Mouse (Mus musculus): ENCODE results near the gene Tas1r2. TPM values are rescaled to one million over a fixed set of nuclear protein-coding genes. Genes with fewer than 3 reads are reported as not detected.

The Tas1r2 gene
- total RNA-seq, 2 experiments from 2014 or later, result not detected

DNA sequence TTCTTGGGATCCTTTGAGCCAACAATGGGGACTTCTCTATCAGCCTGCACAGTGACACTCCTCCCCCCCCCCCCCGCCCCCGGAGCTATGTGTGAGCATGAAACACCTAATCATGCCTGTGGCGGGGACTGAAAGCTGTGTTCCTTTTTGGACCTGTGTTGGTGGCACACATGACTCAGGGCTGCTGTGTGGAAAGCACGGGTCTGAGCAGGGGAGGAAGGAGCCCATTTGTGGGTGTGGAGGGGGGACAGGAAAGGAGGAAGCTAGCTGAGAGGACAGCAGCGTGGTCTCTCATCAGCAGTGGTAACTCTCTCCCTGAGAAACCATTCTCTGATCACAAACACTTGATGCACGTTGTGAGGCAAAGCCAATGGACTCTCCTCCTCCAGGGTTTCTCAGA lies 12.6 kb upstream of the Tas1r2 start:
- Histone ChIP-seq H3K4me3 (no peak overlapping the region), H3K27ac (no peak overlapping the region)
- TF ChIP-seq CTCF (IDR thresholded peaks at IDR 0.05), result no peak
- no peak for DNase-seq (ENCODE audit: extremely low spot score in 1 of 2, low spot score in 2 of 2)
- intact Hi-C loops (cut with DNase I), result no loop called here

DNA sequence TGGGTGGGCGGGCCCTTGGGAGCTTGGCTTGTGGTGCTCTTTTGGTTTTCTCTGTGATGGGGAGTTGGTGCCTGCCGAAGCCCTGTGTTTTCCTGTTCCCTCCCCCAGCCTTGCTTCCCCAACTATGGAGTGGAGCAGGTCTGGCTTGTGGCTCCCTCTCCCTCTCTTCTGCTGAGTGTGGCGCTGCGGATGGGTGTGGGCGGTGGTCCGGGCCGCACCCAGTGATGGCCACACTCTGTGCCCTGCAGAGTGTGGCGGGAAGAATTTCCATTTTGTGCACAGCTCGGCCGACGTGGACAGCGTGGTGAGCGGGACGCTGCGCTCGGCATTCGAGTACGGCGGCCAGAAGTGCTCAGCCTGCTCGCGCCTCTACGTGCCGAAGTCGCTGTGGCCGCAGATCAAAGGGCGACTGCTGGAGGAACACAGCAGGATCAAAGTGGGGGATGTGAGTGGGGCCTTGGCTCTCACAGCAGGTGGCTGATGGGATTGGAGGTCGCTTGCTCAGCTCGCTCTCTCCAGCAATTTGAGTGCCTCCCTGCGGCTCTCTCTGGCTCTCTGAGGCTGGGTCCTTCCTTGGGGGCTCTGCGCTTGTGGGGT lies 11.4 kb upstream of the Tas1r2 start:
- H3K4me3 ChIP-seq, result peak overlapping the region; percentile 24
- intact Hi-C loops (cut with DNase I), result no loop called here
- no peak for TF ChIP-seq CTCF (IDR thresholded peaks at IDR 0.05)
- DNase-seq (ENCODE audit: extremely low spot score in 1 of 2, low spot score in 2 of 2), result no peak
- peak overlapping the region; percentile 34; the same call in 1 of the 2 replicates for H3K27ac ChIP-seq

DNA sequence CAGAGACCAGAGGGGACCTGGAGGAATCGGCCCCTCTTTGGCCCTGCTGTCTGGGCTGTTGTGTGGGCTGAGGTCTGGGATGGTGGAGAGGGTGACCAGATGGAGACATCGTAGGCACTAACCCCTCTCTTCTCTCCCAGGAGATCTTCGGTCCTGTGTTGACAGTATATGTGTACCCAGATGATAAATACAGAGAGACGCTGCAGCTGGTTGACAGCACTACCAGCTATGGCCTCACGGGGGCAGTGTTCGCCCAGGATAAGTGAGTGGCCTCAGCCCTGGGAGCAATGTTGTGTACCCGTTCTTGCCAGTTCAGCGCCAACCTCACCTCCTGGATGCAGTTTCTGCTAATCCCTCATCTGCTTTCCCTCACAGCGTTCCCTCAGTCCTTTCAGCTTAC lies 9.4 kb upstream of the Tas1r2 start:
- TF ChIP-seq CTCF (IDR thresholded peaks at IDR 0.05), result peak; percentile 96
- peak; percentile 70 to 89 for DNase-seq (ENCODE audit: extremely low spot score in 1 of 2, low spot score in 2 of 2)
- Histone ChIP-seq H3K27ac (no peak overlapping the region), H3K4me3 (no peak overlapping the region)
- intact Hi-C loops (cut with DNase I), result loop anchor here (1.0 to 2.0 kb wide), 2 partner anchors 27 to 214 kb away; no protein-coding TSS in a partner anchor

DNA sequence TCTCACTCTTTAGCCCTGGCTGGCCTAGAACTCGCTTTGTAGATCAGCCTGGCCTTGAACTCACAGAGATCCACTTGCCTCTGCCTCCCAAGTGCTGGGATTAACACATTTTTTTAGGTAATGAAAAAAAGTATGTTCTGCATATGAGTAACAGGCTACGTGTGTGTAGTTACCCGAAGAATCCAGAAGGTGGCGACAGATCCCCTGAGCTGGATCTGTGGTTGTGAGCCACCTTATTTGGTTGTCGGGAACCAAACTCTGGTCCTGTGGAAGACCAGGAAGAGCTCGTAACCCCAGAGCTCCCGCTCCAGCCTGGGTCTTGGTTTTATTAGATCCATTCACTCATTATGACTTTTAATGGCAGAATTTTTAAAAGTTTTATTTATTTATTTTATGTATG lies 6.4 kb upstream of the Tas1r2 start:
- DNase-seq (ENCODE audit: extremely low spot score in 1 of 2, low spot score in 2 of 2), result no peak
- Histone ChIP-seq H3K4me3 (no peak overlapping the region), H3K27ac (no peak overlapping the region)
- intact Hi-C loops (cut with DNase I), result no loop called here
- peak; percentile 30 for TF ChIP-seq CTCF (IDR thresholded peaks at IDR 0.05)

DNA sequence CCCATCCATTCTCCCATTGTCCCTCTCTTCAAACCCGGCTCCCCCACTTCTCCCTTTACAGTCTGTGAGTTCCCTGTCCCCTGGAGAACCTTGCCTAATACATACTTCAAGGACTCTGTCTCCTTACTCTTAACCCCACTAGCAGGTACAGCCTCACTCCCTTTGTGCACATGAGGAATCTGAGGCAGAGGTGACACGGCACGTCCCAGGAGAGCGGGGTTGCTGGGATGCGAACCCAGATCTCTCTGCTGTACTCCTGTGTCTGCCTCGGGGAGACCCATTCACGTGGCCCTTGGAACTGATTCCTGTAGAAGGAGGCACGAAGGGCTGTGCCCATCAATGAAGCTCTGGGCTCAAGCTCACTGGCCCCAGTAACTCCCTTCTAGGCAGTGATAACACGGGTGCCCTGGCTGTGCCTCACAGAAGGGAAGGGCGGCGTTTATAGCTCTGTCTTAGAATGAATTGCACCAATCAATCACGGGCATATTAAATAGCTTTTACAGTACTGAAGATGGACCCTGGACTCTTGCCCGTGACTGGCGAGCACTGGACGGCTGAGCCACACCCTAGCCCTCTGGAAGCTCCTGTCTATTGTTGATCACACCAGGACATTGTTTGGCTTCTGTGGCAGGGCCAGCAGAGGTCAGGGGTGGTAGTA lies 3.1 kb upstream of the Tas1r2 start:
- intact Hi-C loops (cut with DNase I), result no loop called here
- no peak for DNase-seq (ENCODE audit: extremely low spot score in 1 of 2, low spot score in 2 of 2)
- TF ChIP-seq CTCF (IDR thresholded peaks at IDR 0.05), result no peak
- H3K27ac ChIP-seq, result no peak overlapping the region
- no peak overlapping the region for H3K4me3 ChIP-seq

DNA sequence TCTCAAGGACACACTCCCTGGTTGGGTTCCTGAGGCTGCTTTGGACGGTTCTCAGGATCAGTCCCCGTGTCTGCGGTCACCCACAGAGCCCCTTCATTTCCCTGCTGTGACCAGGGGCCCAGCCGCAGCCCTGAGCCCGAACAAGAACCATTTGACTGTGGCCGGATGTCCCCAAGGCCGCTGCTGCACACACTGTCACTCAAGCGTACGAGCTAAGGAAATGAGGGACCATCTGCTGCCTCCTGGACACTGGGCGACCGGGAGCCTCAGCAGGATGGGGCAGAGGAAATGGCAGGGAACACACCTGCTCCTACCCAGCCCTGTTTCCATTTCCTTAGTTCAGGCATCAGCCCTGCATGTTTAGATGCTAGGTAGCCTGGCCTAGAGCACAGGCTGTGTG lies 2.4 kb upstream of the Tas1r2 start:
- no peak overlapping the region for H3K4me3 ChIP-seq
- intact Hi-C loops (cut with DNase I), result no loop called here
- no peak for DNase-seq (ENCODE audit: extremely low spot score in 1 of 2, low spot score in 2 of 2)
- no peak overlapping the region for H3K27ac ChIP-seq
- no peak for TF ChIP-seq CTCF (IDR thresholded peaks at IDR 0.05)

DNA sequence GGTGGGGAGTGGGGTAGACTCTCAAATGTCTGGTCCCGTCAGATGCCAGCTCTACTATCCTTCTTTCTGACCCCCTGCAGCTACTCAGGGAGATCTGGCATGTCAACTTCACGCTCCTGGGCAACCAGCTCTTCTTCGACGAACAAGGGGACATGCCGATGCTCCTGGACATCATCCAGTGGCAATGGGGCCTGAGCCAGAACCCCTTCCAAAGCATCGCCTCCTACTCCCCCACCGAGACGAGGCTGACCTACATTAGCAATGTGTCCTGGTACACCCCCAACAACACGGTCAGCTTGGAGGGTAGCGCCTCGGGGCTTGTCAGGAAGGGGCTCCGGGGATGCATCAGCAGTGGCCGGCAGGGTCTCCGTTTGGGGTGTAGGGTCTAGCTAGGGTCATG lies 8.6 kb downstream of the Tas1r2 start:
- no peak for TF ChIP-seq CTCF (IDR thresholded peaks at IDR 0.05)
- DNase-seq (ENCODE audit: extremely low spot score in 1 of 2, low spot score in 2 of 2), result no peak
- intact Hi-C loops (cut with DNase I), result no loop called here
- no peak overlapping the region for H3K4me3 ChIP-seq
- no peak overlapping the region for H3K27ac ChIP-seq

DNA sequence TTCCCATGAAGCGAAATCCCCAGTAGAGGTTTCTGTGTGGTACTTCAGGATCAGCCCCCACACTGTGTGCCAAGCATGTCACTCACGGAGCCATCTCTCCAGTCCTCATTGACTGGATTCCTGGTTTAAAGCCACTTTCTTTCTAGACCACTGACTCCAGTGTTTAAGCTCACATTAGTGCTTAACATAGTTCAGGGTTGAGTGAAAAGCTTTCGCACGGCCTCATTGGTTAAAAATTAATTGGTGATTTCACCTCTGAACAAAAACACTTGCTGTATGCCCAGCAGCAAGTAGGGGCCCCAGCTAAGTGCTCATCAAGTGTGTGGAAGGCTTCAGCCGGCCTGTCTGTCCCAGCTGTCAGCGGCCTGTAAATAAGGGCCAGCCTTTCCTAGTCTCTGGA lies 14.3 kb downstream of the Tas1r2 start:
- Histone ChIP-seq H3K4me3 (no peak overlapping the region), H3K27ac (no peak overlapping the region)
- DNase-seq (ENCODE audit: extremely low spot score in 1 of 2, low spot score in 2 of 2), result no peak
- intact Hi-C loops (cut with DNase I), result no loop called here
- TF ChIP-seq CTCF (IDR thresholded peaks at IDR 0.05), result no peak

DNA sequence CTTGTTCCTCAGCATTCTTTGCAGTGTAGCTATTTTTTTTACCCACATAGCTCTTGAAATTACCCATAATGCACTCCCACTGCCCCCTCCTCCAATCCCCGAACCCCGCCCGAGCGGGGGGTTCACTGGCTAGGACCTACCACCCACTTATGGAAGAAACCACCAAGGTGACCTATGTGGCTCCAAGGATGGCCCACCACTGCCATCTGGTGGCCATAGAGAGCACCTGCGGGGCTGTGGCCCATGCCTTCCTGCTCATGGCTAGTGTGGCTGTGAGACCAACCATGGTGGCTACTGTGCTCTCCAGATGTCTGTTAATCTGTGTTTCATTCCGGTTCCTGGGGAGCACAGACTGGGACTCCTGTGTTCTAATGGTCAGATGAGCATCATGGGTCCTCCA lies 16.5 kb downstream of the Tas1r2 start:
- peak; percentile 48 to 54 for DNase-seq (ENCODE audit: extremely low spot score in 1 of 2, low spot score in 2 of 2)
- Histone ChIP-seq H3K27ac (no peak overlapping the region), H3K4me3 (no peak overlapping the region)
- intact Hi-C loops (cut with DNase I), result loop anchor here (2.0 kb wide), 1 partner anchor 25 kb away; no protein-coding TSS in a partner anchor
- TF ChIP-seq CTCF (IDR thresholded peaks at IDR 0.05), result peak; percentile 92

DNA sequence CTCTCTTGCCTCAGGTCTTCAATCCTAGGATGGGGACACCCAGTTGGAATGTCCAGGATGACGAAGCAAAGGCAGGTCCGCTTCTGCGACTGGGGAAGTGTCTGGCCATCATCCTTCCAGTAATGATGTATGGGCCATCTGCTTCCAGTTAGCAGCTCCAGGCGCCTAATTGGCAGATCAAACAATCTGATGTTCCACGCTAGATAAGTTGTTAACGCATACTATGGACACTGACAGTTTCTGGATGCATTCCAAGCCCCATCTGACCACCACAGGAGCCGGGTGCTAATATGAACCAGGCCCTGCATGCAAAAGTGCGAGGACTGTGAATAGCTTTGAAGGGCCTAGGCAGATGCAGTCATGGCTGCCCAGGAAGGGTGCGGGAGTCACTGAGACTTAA lies 22.4 kb downstream of the Tas1r2 start:
- intact Hi-C loops (cut with DNase I), result no loop called here
- Histone ChIP-seq H3K27ac (no peak overlapping the region), H3K4me3 (no peak overlapping the region)
- no peak for TF ChIP-seq CTCF (IDR thresholded peaks at IDR 0.05)
- no peak for DNase-seq (ENCODE audit: extremely low spot score in 1 of 2, low spot score in 2 of 2)

DNA sequence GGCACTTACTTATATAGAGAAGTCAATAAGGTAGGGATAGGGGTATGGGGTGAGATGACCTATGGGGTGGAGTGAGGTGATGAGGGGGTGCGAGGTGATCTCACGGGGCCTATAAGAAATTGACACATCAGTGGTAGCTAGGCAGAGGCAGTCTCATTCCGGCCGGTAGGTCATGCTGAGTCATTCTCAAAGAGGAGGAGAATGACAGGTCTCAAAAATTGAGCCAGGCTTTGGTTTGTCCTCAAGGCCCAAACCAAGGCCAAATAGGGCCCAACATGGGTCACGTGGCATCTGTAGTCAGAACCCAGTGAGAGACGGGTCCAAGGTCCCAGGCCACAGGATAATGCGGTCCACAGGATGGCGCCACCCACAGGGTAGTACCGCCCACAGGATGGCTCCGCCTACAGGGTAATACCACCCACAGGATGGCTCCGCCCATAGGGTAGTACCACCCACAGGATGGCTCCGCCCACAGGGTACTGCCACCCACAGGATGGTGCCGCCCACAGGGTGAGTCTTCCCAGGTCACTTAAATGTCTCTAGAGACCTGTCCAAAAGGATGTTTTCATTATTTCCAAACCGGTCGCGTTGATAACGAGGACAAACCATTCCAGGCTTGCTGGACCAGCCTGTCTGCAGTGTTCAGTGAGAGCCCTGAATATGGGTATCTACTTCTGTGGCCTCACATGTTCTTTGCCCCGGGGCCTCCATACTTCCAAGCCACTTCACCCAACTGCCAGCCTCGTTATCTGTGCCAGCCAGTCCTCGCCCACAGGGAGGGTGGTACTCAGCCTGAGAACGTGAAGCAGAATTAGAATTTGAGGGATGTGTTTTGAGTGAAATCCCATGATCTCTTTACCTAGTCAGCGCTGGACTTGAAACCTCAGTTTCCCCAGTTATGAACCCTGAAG lies 30.6 kb downstream of the Tas1r2 start:
- H3K4me3 ChIP-seq, result no peak overlapping the region
- TF ChIP-seq CTCF (IDR thresholded peaks at IDR 0.05), result no peak
- no peak for DNase-seq (ENCODE audit: extremely low spot score in 1 of 2, low spot score in 2 of 2)
- H3K27ac ChIP-seq, result no peak overlapping the region
- intact Hi-C loops (cut with DNase I), result loop anchor here (1.0 kb wide), 1 partner anchor 174 kb away; no protein-coding TSS in a partner anchor

DNA sequence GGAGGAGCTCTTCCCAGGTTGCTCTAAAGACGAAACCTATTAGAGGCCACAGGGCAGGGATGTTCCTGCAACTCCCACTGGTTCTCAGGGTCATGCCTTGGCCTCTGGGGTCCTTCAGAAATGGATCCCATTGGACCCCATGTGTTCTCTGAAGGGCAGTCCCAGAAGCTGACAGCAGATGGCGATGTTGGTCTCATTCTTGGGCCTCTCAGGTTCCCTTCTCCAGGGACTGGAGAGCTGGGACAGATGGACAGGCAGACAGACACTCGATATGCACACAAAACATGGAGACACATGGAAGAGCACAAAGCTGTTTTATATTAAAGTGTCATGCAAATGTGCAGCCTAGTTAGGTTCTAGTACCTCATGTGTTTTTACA lies 31.3 kb downstream of the Tas1r2 start:
- DNase-seq (ENCODE audit: extremely low spot score in 1 of 2, low spot score in 2 of 2), result peak; percentile 49 to 77
- Histone ChIP-seq H3K27ac (no peak overlapping the region), H3K4me3 (no peak overlapping the region)
- peak; percentile 87 for TF ChIP-seq CTCF (IDR thresholded peaks at IDR 0.05)
- intact Hi-C loops (cut with DNase I), result loop anchor here (1.0 kb wide), 1 partner anchor 174 kb away; no protein-coding TSS in a partner anchor
